Mouse (Mus musculus) brain, embryonic 14.5 days (tissue): Measurements from ENCODE around the gene Zdhhc17.

ENCODE experiments used
- CTCF ChIP-seq: fragments of 200-500 bp; IDR thresholded peaks from 2 replicates; pipeline ENCODE4 v1.5.1; 2012; ENCODE audit warnings: inconsistent platforms, mild to moderate bottlenecking, moderate library complexity, borderline replicate concordance; ENCODE audit not compliant: insufficient read depth, insufficient read length; ENCODE audit errors: extremely low read depth
- POLR2A ChIP-seq: fragments of 200-500 bp; IDR thresholded peaks from 2 replicates; pipeline ENCODE4 v1.6.1; 2012; ENCODE audit warnings: mild to moderate bottlenecking, inconsistent platforms, borderline replicate concordance; ENCODE audit not compliant: poor library complexity, insufficient read depth, insufficient read length, severe bottlenecking; ENCODE audit errors: extremely low read depth

DNA sequence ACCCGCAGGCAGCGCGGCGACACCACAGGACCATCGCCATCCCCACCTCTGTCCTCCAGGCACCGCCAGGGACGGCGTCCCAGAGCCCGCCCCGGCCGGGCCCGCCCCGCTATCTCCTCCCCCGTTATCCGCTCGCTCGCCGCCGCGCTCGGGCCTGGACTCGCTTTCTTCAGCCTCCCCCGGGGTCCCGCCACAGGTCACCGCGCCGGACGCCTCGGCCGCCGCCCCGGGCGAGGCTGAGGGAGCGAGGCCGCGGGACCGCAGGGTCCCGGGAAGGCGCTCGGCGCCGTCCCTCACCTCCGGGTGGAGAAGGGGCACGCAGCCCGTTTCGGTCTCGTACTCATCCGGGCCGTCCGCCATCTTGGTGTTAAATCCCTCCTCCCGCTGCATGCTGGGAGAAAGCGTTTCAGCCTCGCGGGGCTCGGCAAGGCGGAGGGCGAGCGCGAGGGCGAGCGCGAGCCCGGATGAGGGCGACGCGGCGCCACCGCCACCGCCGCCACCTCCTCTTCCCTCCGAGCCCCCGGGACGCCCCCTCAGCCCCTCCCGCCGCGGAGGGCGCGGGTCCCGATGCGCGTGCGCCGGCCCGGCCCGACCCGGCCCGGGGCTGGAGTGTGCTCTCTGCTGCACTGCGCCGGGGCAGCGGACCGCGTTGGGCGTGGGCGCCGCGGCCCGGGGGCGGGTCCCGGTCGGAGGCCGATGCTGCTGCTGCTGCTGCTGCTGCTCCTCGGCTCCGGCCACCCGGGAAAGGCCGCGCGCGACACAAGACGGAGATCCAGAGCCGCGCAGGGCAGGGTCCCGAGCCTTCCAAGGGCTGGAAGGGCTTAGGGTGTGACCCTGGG lies at the start of gene Zdhhc17:
- no peak for TF ChIP-seq CTCF
- TF ChIP-seq POLR2A: peak; percentile 90
